Mouse (Mus musculus) small intestine, adult 2 months (tissue): ENCODE results near the gene Lss.

Experiments used
- CTCF ChIP-seq: fragments of 200-500 bp; IDR thresholded peaks from 2 replicates; pipeline ENCODE4 v1.5.1; 2012; ENCODE audit warnings: low read depth, mild to moderate bottlenecking, control low read depth, inconsistent platforms, low read length, moderate library complexity, mixed read lengths; ENCODE audit not compliant: insufficient replicate concordance, insufficient read length; ENCODE audit errors: extremely low read depth
- POLR2A ChIP-seq: fragments of 200-500 bp; IDR thresholded peaks from 2 replicates; pipeline ENCODE4 v1.6.1; 2012; ENCODE audit warnings: low read depth, mild to moderate bottlenecking, control low read depth, inconsistent platforms, low read length, moderate library complexity

GRCm38 (mm10) chr10:76489205-76489604 is 42.2 kb upstream of the Lss start:
- TF ChIP-seq POLR2A (no peak), CTCF (no peak)
